In the genomic region with DNA sequence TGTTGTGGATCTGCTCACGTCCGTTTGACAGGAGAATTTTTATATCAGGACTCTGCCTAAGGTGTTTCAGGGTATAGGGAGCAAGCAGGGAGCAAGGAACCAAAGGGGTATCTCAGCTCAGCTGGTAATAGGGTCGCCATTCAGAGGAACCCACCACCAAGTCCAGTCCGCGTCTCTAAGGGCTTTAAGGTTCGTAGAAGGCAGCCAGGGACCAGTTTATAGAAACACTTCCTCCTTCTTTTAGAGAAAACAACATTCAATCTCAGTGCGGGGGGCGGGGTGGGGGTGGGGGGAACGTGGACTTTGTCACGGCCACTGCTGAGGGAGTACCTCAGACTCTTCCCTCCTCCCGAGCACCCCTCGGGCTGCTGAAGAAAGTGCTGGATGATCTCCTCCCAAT, we compare ENCODE assay signal across 10 mouse cellular contexts. TPM values are rescaled to one million over a fixed set of nuclear protein-coding genes. Genes with fewer than 3 reads are reported as not detected.
DNase-seq lines count a peak whose midpoint lies in the region; ATAC-seq and TF ChIP-seq lines count a peak whose summit lies in the region.
"Had no signal": no experiment of that assay in that cellular context is flagged by ENCODE, and none has a peak within 500 bp of the region (broad histone marks: within the 10 kb centered on the region; RNA-seq: fewer than 3 reads in every experiment).

No protein-coding gene starts in this region.

- H3K27me3 ChIP-seq in liver, embryonic 11.5 days (replicated peaks; ENCODE audit: control insufficient read depth, insufficient read depth, low read length): peaks cover 35% of the 10 kb centered on the region
- H3K27me3 ChIP-seq in forebrain, embryonic 15.5 days: no peaks in the 10 kb centered on the region
- peaks cover 15% of the 10 kb centered on the region for H3K27me3 ChIP-seq in limb, embryonic 11.5 days (ENCODE audit: control insufficient read depth, insufficient read depth, low read length)
- no peaks in the 10 kb centered on the region for H3K27me3 ChIP-seq in stomach, embryonic 14.5 days (ENCODE audit: control insufficient read depth, insufficient read depth, low read length)
- H3K27me3 ChIP-seq in cerebellum, adult 2 months (ENCODE audit: control insufficient read depth, insufficient read depth, low read length): peaks cover 1% of the 10 kb centered on the region; the same call in 1 of the 2 replicates

- H3K9ac ChIP-seq in liver, embryonic 11.5 days (ENCODE audit: low read depth, low read length): no peak overlapping the region
- peak overlapping the region; percentile 23; the same call in 1 of the 2 replicates for H3K9ac ChIP-seq in forebrain, embryonic 15.5 days (replicated peaks)
- no peak overlapping the region for H3K9ac ChIP-seq in limb, embryonic 11.5 days (ENCODE audit: low read length)
- H3K9ac ChIP-seq in stomach, embryonic 14.5 days (replicated peaks; ENCODE audit: low read depth, low read length): no peak overlapping the region
- H3K9ac ChIP-seq: lung, embryonic 14.5 days had no signal

- WGBS in liver, embryonic 11.5 days: 10% methylated on average over 12 of the region's 12 CpGs
- 6% methylated on average over 12 of the region's 12 CpGs for WGBS in forebrain, embryonic 15.5 days
- WGBS in limb, embryonic 11.5 days: 7% methylated on average over 12 of the region's 12 CpGs
- WGBS in stomach, embryonic 14.5 days: 6% methylated on average over 12 of the region's 12 CpGs
- 11% methylated on average over 12 of the region's 12 CpGs for WGBS in cerebellum, adult 2 months

- H3K4me2 ChIP-seq in liver, embryonic 11.5 days: peak overlapping the region; percentile 92
- H3K4me2 ChIP-seq in forebrain, embryonic 15.5 days (replicated peaks): peak overlapping the region; percentile 90
- peak overlapping the region; percentile 90; the same call in 1 of the 2 replicates for H3K4me2 ChIP-seq in limb, embryonic 11.5 days (ENCODE audit: low read depth, severe bottlenecking)
- peak overlapping the region; percentile 97; the same call in 1 of the 2 replicates for H3K4me2 ChIP-seq in stomach, embryonic 14.5 days (replicated peaks; ENCODE audit: low read depth, low read length)

- no peak overlapping the region for H3K27ac ChIP-seq in liver, embryonic 11.5 days (ENCODE audit: low read depth, low read length)
- peak overlapping the region; percentile 97 for H3K27ac ChIP-seq in forebrain, embryonic 15.5 days (replicated peaks)
- H3K27ac ChIP-seq in limb, embryonic 11.5 days (replicated peaks; ENCODE audit: low read depth, low read length): no peak overlapping the region
- no peak overlapping the region for H3K27ac ChIP-seq in stomach, embryonic 14.5 days (ENCODE audit: low read length)
- no peak overlapping the region for H3K27ac ChIP-seq in cerebellum, adult 2 months (ENCODE audit: insufficient read depth, low read length)

- H3K4me3 ChIP-seq in liver, embryonic 11.5 days (ENCODE audit: low read depth, low read length): no peak overlapping the region
- H3K4me3 ChIP-seq in forebrain, embryonic 15.5 days: peak overlapping the region; percentile 46; the same call in 1 of the 2 replicates
- no peak overlapping the region for H3K4me3 ChIP-seq in limb, embryonic 11.5 days (ENCODE audit: low read depth, low read length)
- H3K4me3 ChIP-seq in stomach, embryonic 14.5 days (ENCODE audit: low read depth, low read length): 0 out of 2 replicates have a peak overlapping the region, but pooled peaks have one; percentile 14
- H3K4me3 ChIP-seq in cerebellum, adult 2 months (replicated peaks; ENCODE audit: insufficient read depth, low read depth, low read length): no peak overlapping the region

- TF ChIP-seq CTCF in cerebellum, adult 2 months (IDR thresholded peaks at IDR 0.05; ENCODE audit: borderline replicate concordance, insufficient read depth, low read depth, low read length): no peak

- H3K36me3 ChIP-seq in liver, embryonic 11.5 days (ENCODE audit: control insufficient read depth, insufficient read depth, low read length): no peaks in the 10 kb centered on the region
- H3K36me3 ChIP-seq in forebrain, embryonic 15.5 days: no peaks in the 10 kb centered on the region
- no peaks in the 10 kb centered on the region for H3K36me3 ChIP-seq in limb, embryonic 11.5 days (ENCODE audit: control insufficient read depth, insufficient read depth, low read length)
- no peaks in the 10 kb centered on the region for H3K36me3 ChIP-seq in stomach, embryonic 14.5 days (ENCODE audit: control insufficient read depth, insufficient read depth, low read length)

- peaks cover 6% of the 10 kb centered on the region for H3K4me1 ChIP-seq in liver, embryonic 11.5 days (replicated peaks; ENCODE audit: control insufficient read depth, insufficient read depth, low read length)
- H3K4me1 ChIP-seq in forebrain, embryonic 15.5 days: peaks cover 61% of the 10 kb centered on the region
- 0 out of 2 replicates have a peak, but pooled peaks cover 3% of the 10 kb centered on the region for H3K4me1 ChIP-seq in limb, embryonic 11.5 days (ENCODE audit: control insufficient read depth, insufficient read depth, low read length)
- no peaks in the 10 kb centered on the region for H3K4me1 ChIP-seq in stomach, embryonic 14.5 days (ENCODE audit: control insufficient read depth, insufficient read depth, low read length)
- no peaks in the 10 kb centered on the region for H3K4me1 ChIP-seq in cerebellum, adult 2 months (ENCODE audit: control insufficient read depth, insufficient read depth, low read length)

- no peak for TF ChIP-seq POLR2A in cerebellum, adult 2 months (IDR thresholded peaks at IDR 0.05; ENCODE audit: borderline replicate concordance, insufficient read depth, low read length)

- DNase-seq in liver, embryonic 11.5 days (ENCODE audit: low spot score): no peak
- DNase-seq in liver: no peak
- DNase-seq in limb, embryonic 11.5 days (ENCODE audit: low spot score): no peak
- DNase-seq in cerebellum, adult 2 months: no peak
- DNase-seq: kidney, postnatal 25 days; lung, embryonic 14.5 days; right cerebral cortex, postnatal 4 days had no signal

- H3K9me3 ChIP-seq in liver, embryonic 11.5 days (ENCODE audit: control insufficient read depth, low read length): no peaks in the 10 kb centered on the region
- H3K9me3 ChIP-seq in forebrain, embryonic 15.5 days: no peaks in the 10 kb centered on the region
- H3K9me3 ChIP-seq in limb, embryonic 11.5 days (ENCODE audit: control insufficient read depth, low read length): no peaks in the 10 kb centered on the region
- no peaks in the 10 kb centered on the region for H3K9me3 ChIP-seq in stomach, embryonic 14.5 days (ENCODE audit: control insufficient read depth, low read depth, low read length)

- ATAC-seq in liver, embryonic 11.5 days (replicated peaks; ENCODE audit: low FRiP score): no peak
- no peak for ATAC-seq in forebrain, embryonic 15.5 days (replicated peaks)
- ATAC-seq in limb, embryonic 11.5 days (ENCODE audit: insufficient number of reproducible peaks, low FRiP score, low TSS enrichment, low read depth): no peak
- ATAC-seq in stomach, embryonic 14.5 days (ENCODE audit: insufficient number of reproducible peaks, insufficient read depth, low FRiP score, low read depth): no peak
- ATAC-seq in CD4-positive, CD25-positive, alpha-beta regulatory T cell, adult 4 months: no peak

RNA-seq across cellular contexts. Expression of a gene that starts 48.4 kb away (rescaled TPM):
- polyA plus RNA-seq in liver, embryonic 11.5 days (2014; fragmentation: Nextera tagmentation; extraction: Ambion mirVana): 161 and 179 TPM in 2 replicates
- polyA plus RNA-seq in forebrain, embryonic 15.5 days (2015; fragmentation: Nextera tagmentation; extraction: Ambion mirVana): 73.6 and 81.7 TPM in 2 replicates
- 104 and 108 TPM in 2 replicates for polyA plus RNA-seq in limb, embryonic 11.5 days (2014; fragmentation: Nextera tagmentation; extraction: Ambion mirVana)
- polyA plus RNA-seq in stomach, embryonic 14.5 days (2014; fragmentation: Nextera tagmentation; extraction: Ambion mirVana): 64.4 and 65.4 TPM in 2 replicates
- 12.9 TPM in 2 replicates for polyA plus RNA-seq in cerebellum, adult 2 months (2012; rRNA removed)
- polyA plus RNA-seq in CD4-positive, CD25-positive, alpha-beta regulatory T cell, adult 4 months (2017; shearing (Covaris generic)): 100 to 1,000 TPM; 135 to 144 TPM

Comparison
In these comparisons a context has a peak if more than half of its experiments do, and no peak if none do; other contexts are left out.
1. H3K4me3 ChIP-seq: peak in forebrain, embryonic 15.5 days (single experiment) and stomach, embryonic 14.5 days (single experiment); none in liver, embryonic 11.5 days (single experiment), limb, embryonic 11.5 days (single experiment) and cerebellum, adult 2 months (single experiment).
2. Peak in every context shown above with its lines, with median percentiles within 50 percentile points of each other: H3K4me2 ChIP-seq.